Mouse (Mus musculus) macrophage (primary cell): ENCODE measurements around the gene Idnk. TPM values are rescaled to one million over a fixed set of nuclear protein-coding genes. Genes with fewer than 3 reads are reported as not detected.
A peak's percentile ranks its signal among the peaks of the same experiment; 100 is the strongest.

ENCODE experiments used
- H3K27ac ChIP-seq: fragments of 350-480 bp; formaldehyde crosslinking; 2 replicates; pipeline ENCODE4 v1.9.0; 2021
- H3K36me3 ChIP-seq: fragments of 350-480 bp; formaldehyde crosslinking; 2 replicates; pipeline ENCODE4 v1.9.0; 2021; ENCODE audit errors: inconsistent target
- H3K4me3 ChIP-seq: fragments of 350-480 bp; formaldehyde crosslinking; 2 replicates; pipeline ENCODE4 v1.9.0; 2021; ENCODE audit errors: inconsistent target
- H3K79me2 ChIP-seq: fragments of 350-480 bp; formaldehyde crosslinking; 2 replicates; pipeline ENCODE4 v1.9.0; 2021; ENCODE audit errors: inconsistent target
- WGBS: methylation state at CpG from one replicate; pipeline ENCODE4 v1.1.7; 2026; ENCODE audit warnings: inconsistent platforms; ENCODE audit not compliant: missing documents; 5-methylcytosine and 5-hydroxymethylcytosine counted together
- polyA plus RNA-seq: library from polyadenylated mRNA; stranded (reverse); fragments of 250-400 nt; gene quantifications from 3 replicates; pipeline ENCODE4 v1.2.4, GENCODE M21; 2018; ENCODE audit warnings: inconsistent platforms
- total RNA-seq, 78 experiments: library from RNA; depleted of rRNA; stranded (reverse); fragments of 250-400 nt; gene quantifications; 1 replicate in 9 of 78; 2 replicates in 24 of 78; 3 replicates in 43 of 78; 4 replicates in 2 of 78; pipeline ENCODE4 v1.2.4; 2018; ENCODE audit warnings: inconsistent platforms in 56 of 78

Idnk gene
- 10 to 100 TPM; 13.8 to 98.1 (median 53.0) TPM for total RNA-seq (2018; cell fraction: chromatin; rRNA removed)
- total RNA-seq (2018; cell fraction: cytosol; rRNA removed) = 10 to 100 TPM; 23.9 to 95.4 (median 51.6) TPM
- 100 to 1,000 TPM in 7 of 26 experiments, 10 to 100 TPM in 19; 18.0 to 132 (median 67.2) TPM for total RNA-seq (2018; cell fraction: nucleus; rRNA removed)
- 22.2 to 41.3 TPM (median 25.5 TPM) in 3 replicates for polyA plus RNA-seq

DNA sequence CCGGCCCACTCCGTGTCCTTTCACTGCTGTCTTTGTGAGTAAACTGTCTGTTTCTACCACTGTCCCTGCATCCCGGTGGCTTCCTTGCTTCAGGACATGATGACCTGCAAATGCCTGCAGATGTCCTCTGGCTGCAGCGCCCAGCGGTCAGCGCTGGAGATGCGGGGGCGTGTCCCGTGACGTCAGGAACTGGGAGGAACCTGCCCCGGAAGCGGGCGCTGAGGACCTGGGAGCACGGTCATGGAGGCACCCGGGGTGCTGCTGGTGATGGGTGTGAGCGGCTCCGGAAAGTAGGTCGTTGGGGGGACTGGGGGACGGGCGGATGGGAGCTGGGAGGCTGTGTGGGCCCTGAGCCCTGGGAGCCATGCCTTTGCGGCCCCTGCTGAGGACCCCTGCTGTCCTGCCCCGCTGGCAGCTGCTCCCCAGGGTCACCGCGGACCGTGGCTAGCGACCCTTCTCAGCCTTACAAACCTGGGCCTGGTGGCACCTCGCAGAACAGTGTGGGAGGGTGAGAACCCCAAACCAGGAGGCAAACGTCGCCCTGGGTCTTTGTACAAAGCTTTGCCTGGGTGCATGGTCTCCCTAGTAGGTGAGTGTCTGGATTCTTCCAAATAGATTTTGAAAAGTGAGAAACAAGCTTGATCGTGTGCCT lies at the start of gene Idnk:
Gene Idnk (plus strand): TSS at position 203 of the 652 bp plus-strand sequence.
- H3K4me3 ChIP-seq = peak within 1 kb of the TSS; percentile 90
- under 1% methylated on average over 30 of the region's 30 CpGs for WGBS
- H3K36me3 ChIP-seq = peaks cover 23% of the 10 kb centered on the region
- H3K27ac ChIP-seq = peak within 1 kb of the TSS; percentile 31
- H3K79me2 ChIP-seq = peaks cover 9% of the 10 kb centered on the region; the same call in 1 of the 2 replicates

DNA sequence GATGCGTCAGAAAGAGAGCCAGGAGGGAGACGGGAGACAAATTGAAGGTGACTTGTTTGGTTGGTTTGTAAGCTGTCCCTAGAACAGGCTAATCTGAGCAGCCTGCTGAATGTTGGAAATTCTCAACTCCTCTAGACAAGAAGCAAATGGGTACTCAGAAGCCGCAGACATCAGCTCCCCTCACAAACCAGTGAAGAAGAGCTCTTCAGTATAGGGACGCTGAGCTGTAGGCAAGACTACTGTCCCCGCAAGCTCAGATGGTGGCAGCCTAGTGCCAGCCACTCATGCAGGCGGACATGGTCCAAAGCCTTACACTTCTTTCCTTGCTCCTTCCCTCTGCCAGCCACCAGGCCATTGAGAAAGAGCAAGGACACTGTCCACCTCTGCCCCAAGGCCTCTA lies 46.1 kb upstream of the Idnk start:
- H3K79me2 ChIP-seq = no peaks in the 10 kb centered on the region
- no peak overlapping the region for H3K4me3 ChIP-seq
- no peak overlapping the region for H3K27ac ChIP-seq
- H3K36me3 ChIP-seq = no peaks in the 10 kb centered on the region
- 99% methylated on average over 6 of the region's 6 CpGs for WGBS

DNA sequence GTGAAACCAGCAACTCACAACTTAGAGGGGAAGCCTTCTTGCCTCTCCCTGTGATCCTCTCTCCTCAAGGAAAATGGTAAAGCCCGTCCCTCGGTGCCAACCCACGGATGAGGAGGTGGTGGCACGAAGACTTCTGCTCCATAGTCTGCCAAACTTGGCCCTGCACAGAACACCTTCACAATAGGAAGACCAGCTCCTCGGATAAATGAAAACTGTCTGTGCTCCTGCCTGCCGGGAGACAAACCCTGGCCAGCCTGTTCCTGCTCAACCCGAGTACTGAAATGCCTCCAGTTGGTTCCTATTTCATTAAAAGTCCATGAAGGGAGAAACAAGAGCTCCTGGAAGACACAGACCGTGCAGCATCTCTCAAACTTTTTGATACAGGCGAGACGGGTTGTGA lies 45.3 kb upstream of the Idnk start:
- no peaks in the 10 kb centered on the region for H3K79me2 ChIP-seq
- 45% methylated on average over 10 of the region's 10 CpGs for WGBS
- no peaks in the 10 kb centered on the region for H3K36me3 ChIP-seq
- no peak overlapping the region for H3K27ac ChIP-seq
- no peak overlapping the region for H3K4me3 ChIP-seq

DNA sequence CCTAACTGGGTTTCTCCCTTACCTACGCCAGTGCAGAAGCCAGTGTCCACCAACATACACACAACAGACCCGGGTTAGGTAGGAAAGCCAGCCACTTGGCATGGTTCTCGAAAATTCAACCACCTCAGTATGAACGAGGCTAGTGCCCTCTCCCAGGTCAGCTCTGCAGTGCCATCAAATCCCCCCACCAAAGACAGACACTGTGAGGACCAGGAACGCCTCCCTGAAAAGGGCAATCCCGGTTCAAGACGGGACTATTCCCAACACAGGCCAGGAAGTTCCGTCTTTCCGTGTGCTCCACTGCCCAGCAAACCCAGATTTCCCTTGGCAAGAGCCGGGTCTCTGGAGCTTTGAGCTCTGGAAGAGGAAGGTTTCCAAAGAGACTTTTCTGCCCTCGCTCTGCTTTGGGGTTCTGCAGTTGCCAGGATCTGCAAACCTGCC lies 44.8 kb upstream of the Idnk start:
- 16% methylated on average over 11 of the region's 11 CpGs for WGBS
- Histone ChIP-seq H3K36me3 (no peaks in the 10 kb centered on the region), H3K79me2 (no peaks in the 10 kb centered on the region), H3K4me3 (peak overlapping the region; percentile 34), H3K27ac (no peak overlapping the region)

GRCm38 (mm10) chr13:58113061-58113900 lies 44.2 kb upstream of the Idnk start, which contains the start of gene Klhl3:
Gene Klhl3, minus strand, starts transcription at chr13:58113592.
- Histone ChIP-seq H3K79me2 (no peaks in the 10 kb centered on the region), H3K36me3 (no peaks in the 10 kb centered on the region), H3K4me3 (peak within 1 kb of the TSS; percentile 34), H3K27ac (0 out of 2 replicates have a peak within 1 kb of the TSS, but pooled peaks have one; percentile 1)
- whole genome bisulfite sequencing = 6% methylated on average over 35 of the region's 35 CpGs

- no peak overlapping the region for H3K4me3 ChIP-seq
These were observed 42.2 kb upstream of the Idnk start for GRCm38 (mm10) chr13:58115227-58115626.

GRCm38 (mm10) chr13:58116801-58117200 lies 40.6 kb upstream of the Idnk start:
- WGBS = 81% methylated on average over 2 of the region's 2 CpGs
- Histone ChIP-seq H3K4me3 (no peak overlapping the region), H3K79me2 (no peaks in the 10 kb centered on the region), H3K27ac (no peak overlapping the region), H3K36me3 (no peaks in the 10 kb centered on the region)

More at GRCm38 (mm10) chr13:58115227-58115626, 42.2 kb upstream of the Idnk start:
- Histone ChIP-seq H3K79me2 (no peaks in the 10 kb centered on the region), H3K36me3 (no peaks in the 10 kb centered on the region), H3K27ac (no peak overlapping the region)
- 4% methylated on average over 13 of the region's 13 CpGs for WGBS

- H3K36me3 ChIP-seq = no peaks in the 10 kb centered on the region
- H3K27ac ChIP-seq = no peak overlapping the region
- no peaks in the 10 kb centered on the region for H3K79me2 ChIP-seq
- WGBS = 50% methylated on average over 8 of the region's 8 CpGs
- no peak overlapping the region for H3K4me3 ChIP-seq
These were observed 40.0 kb upstream of the Idnk start for GRCm38 (mm10) chr13:58117318-58118017.

- 90% methylated on average over 10 of the region's 10 CpGs for WGBS
- Histone ChIP-seq H3K79me2 (peaks cover 18% of the 10 kb centered on the region), H3K4me3 (no peak overlapping the region), H3K27ac (no peak overlapping the region), H3K36me3 (no peaks in the 10 kb centered on the region)
These were observed 34.6 kb upstream of the Idnk start for GRCm38 (mm10) chr13:58122786-58123297.

DNA sequence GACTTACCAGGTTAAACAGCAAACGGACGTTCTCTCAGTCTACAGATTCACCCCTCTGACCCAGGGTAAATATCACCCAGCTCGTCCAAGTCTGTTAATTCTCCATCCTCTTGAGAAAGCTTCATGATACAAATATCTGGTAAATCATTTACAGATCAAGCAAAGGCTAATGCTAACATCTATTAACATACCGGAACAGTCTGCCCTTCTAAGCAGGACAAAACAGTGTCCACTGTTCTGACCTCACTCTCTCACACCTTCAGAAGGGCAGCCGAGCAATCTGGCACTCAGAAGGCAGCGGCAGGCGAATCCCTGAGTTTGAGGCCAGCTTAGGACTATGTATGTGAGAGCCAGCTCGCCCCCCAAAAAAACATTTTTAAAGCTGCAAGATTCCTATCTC lies 34.1 kb upstream of the Idnk start:
- no peak overlapping the region for H3K27ac ChIP-seq
- H3K4me3 ChIP-seq = no peak overlapping the region

DNA sequence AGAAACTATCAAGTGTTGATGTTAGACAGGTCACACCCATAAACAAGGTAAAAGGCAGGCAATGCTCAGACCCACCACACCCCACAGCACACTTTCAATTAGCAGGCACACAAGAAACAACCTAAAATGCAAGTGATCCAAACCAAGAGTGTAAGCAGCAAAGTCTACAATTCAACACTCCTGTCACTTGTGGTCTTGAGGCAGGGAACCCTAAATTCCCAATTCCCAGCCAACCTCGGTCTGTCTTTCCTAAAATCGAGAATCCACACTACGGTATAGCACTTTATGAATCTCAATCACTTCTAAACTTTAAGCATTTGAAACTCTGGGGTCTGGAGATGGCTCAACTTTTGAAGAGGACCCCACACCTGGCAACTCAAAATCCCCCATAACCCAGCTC lies 33.2 kb upstream of the Idnk start:
- H3K4me3 ChIP-seq = no peak overlapping the region
- H3K27ac ChIP-seq = no peak overlapping the region
- H3K79me2 ChIP-seq = peaks cover 18% of the 10 kb centered on the region
- WGBS = 92% methylated on average over 3 of the region's 3 CpGs
- no peaks in the 10 kb centered on the region for H3K36me3 ChIP-seq

More for the DNA sequence above, 34.1 kb upstream of the Idnk start:
- 95% methylated on average over 8 of the region's 8 CpGs for WGBS
- Histone ChIP-seq H3K36me3 (no peaks in the 10 kb centered on the region), H3K79me2 (peaks cover 18% of the 10 kb centered on the region)

GRCm38 (mm10) chr13:58124989-58125388 lies 32.5 kb upstream of the Idnk start:
- Histone ChIP-seq H3K79me2 (peaks cover 18% of the 10 kb centered on the region), H3K4me3 (no peak overlapping the region)
- WGBS = 86% methylated on average over 2 of the region's 2 CpGs

DNA sequence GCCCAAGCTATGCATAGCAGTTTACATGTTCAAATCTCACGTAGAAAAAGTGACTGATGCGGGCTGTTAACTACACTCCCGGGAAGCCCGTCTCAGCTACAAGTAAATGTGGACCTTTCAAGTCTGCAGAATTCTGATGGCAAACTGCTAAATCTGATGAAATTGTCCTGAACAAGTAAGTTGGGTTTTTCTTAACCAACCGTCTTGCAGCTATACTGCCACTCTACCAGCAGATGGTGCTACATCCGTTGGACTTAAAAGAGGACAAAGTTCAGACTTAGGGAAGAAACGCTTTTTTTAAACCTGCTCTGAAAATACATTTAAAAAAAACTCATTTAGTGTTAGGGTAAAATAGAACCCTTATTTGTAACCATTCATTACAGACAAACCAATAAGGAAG lies 31.3 kb upstream of the Idnk start:
- Histone ChIP-seq H3K79me2 (peaks cover 18% of the 10 kb centered on the region), H3K27ac (no peak overlapping the region), H3K36me3 (no peaks in the 10 kb centered on the region), H3K4me3 (peak overlapping the region; percentile 29; the same call in 1 of the 2 replicates)
- WGBS = 32% methylated on average over 7 of the region's 7 CpGs

More at GRCm38 (mm10) chr13:58124989-58125388, 32.5 kb upstream of the Idnk start:
- H3K27ac ChIP-seq = no peak overlapping the region
- H3K36me3 ChIP-seq = no peaks in the 10 kb centered on the region
